Mouse (Mus musculus): ENCODE data around the gene Fgf23. TPM values are rescaled to one million over a fixed set of nuclear protein-coding genes. Genes with fewer than 3 reads are reported as not detected.

Fgf23 gene
- polyA plus RNA-seq, 2 experiments = not detected

DNA sequence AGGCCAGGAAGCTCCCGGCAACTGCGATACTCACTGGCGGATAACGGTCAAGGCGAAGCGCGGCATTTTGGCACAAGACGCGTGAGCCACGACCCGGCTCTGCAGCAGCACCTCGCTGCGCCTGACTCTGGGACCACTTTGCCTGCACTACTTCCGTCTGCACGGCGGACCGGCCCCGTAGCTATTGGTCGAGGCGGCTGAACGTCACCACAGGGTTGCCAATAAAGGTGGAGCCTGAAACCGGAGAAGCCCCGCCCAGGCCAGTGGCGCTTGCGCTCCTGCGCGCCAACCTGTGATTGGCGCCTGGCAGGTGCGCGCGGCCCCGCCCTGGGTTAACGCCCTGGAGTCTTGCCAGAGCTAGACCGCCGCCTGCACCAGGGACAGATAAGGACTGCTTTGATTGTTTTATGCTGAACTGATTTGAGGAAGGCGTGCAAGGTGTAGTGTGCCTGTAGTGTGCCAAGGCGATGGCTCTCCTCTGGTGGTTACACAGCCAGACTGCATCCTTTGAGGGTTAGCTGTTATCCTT is 36.8 kb downstream of the Fgf23 start, which contains the start of gene Tigar:
Tigar (minus strand) TSS at position 156 of the 529 bp plus-strand sequence.
- Histone ChIP-seq H3K27me3 (ENCODE audit: control insufficient read depth, insufficient read depth, low read length) (no peaks in the 10 kb centered on the region), H3K4me1 (replicated peaks; ENCODE audit: control insufficient read depth in 2 of 2, insufficient read depth in 2 of 2, low read length in 1 of 2) (peaks cover 0 to 7% of the 10 kb centered on the region in 2 experiments; a peak in 2 of 4 replicates), H3K9ac (replicated peaks) (no peak within 1 kb of the TSS), H3K27ac (no peak within 1 kb of the TSS), H3K36me3 (replicated peaks; ENCODE audit: control insufficient read depth, insufficient read depth, low read depth) (no peaks in the 10 kb centered on the region), H3K4me2 (ENCODE audit: low read depth) (peak within 1 kb of the TSS; percentile 65), H3K4me3 (ENCODE audit: insufficient read depth in 1 of 2, low read depth in 2 of 2, low read length in 2 of 2) (peak within 1 kb of the TSS; percentile 45 to 61), H3K9me3 (ENCODE audit: control insufficient read depth, low read length) (no peaks in the 10 kb centered on the region)
- under 1% methylated on average over 37 of the region's 37 CpGs for WGBS (ENCODE audit: insufficient replicate concordance)
- ATAC-seq (ENCODE audit: insufficient read depth) = peak; percentile 96
- DNase-seq (ENCODE audit: low read depth in 3 of 3, low spot score in 3 of 3) = peak; percentile 57 to 63 (median 60)
- TF ChIP-seq EP300 (IDR thresholded peaks at IDR 0.05; ENCODE audit: low read depth) (no peak), CTCF (IDR thresholded peaks at IDR 0.05; ENCODE audit: low read depth) (no peak)

DNA sequence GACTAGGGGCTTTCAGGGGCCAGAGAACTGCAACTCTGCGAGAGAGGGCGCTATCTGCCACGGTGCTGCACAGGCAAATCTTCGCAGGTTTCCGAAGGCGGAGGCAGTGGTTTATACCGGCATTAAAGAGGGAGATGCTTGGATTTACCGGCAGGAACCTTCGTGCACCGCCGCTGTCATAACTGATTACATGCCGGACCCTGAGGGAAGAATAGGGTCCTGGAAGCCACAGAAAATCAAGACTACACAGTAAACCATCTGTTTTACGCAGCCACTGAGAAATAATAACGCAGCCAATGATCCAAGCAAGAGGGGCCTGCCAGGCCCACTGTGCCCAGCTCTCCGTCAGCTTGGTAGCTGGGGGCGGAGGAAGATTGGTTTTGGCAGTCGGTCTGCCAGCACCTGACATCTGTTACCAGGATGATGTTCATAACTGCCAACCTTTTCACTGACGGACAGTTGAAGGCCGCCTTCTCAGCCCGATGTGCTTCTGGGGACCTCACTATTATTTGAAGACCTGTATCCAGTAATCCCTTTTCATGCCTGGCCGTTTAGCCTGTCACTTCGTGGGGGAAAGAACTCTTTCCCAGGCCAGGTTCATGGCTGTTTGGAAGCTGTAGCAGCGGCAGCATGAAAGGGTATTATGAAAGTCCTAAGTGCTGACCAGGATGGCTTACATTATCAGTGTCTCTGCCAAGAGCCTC is 42.2 kb downstream of the Fgf23 start:
- H3K27me3 ChIP-seq (ENCODE audit: control insufficient read depth, insufficient read depth, low read length) = no peaks in the 10 kb centered on the region
- WGBS (ENCODE audit: insufficient replicate concordance) = 59% methylated on average over 23 of the region's 23 CpGs

DNA sequence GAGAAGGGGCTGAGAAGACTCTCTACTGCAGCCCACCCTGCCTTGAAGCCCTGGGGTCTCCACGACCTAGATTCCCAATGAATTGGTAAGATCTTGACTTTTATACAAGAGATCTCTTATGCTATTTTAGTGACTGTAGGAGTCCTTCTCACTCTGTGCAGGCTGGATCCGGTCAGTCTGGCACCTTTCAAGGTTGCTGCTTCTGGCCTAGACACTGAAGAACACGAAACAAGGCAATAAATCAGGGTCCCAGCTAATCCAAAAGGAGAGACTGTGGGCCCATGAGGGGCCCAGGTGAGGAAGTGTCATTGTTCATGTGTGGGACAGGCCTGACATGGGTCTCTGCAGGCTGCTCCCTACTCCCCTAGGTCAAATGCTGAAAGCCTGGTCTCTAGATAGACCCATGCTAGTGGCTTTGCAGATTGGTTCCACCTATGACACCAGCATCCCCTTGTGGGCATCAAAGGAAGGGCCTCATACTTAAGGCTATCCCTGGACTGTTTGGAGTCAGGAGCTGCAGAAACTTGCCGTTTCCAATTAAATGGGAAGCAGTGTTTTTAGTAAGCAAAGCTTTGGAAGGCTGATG is 49.6 kb downstream of the Fgf23 start:
- Histone ChIP-seq H3K9ac (replicated peaks) (no peak overlapping the region), H3K27ac (no peak overlapping the region), H3K27me3 (ENCODE audit: control insufficient read depth, insufficient read depth, low read length) (no peaks in the 10 kb centered on the region), H3K4me2 (ENCODE audit: low read depth) (no peak overlapping the region), H3K9me3 (ENCODE audit: control insufficient read depth, low read length) (no peaks in the 10 kb centered on the region), H3K36me3 (replicated peaks; ENCODE audit: control insufficient read depth, insufficient read depth, low read depth) (no peaks in the 10 kb centered on the region), H3K4me1 (replicated peaks; ENCODE audit: control insufficient read depth in 2 of 2, insufficient read depth in 2 of 2, low read length in 1 of 2) (no peaks in the 10 kb centered on the region), H3K4me3 (ENCODE audit: insufficient read depth in 1 of 2, low read depth in 2 of 2, low read length in 2 of 2) (no peak overlapping the region)
- DNase-seq (ENCODE audit: low read depth in 3 of 3, low spot score in 3 of 3) (no peak), ATAC-seq (ENCODE audit: insufficient read depth) (no peak)
- TF ChIP-seq EP300 (IDR thresholded peaks at IDR 0.05; ENCODE audit: low read depth) (no peak), CTCF (IDR thresholded peaks at IDR 0.05; ENCODE audit: low read depth) (peak; percentile 60)
- WGBS (ENCODE audit: insufficient replicate concordance) = 55% methylated on average over 4 of the region's 4 CpGs

More for the DNA sequence above, 42.2 kb downstream of the Fgf23 start:
- TF ChIP-seq EP300 (IDR thresholded peaks at IDR 0.05; ENCODE audit: low read depth) (no peak), CTCF (IDR thresholded peaks at IDR 0.05; ENCODE audit: low read depth) (no peak)
- H3K27ac ChIP-seq = no peak overlapping the region
- no peak for ATAC-seq (ENCODE audit: insufficient read depth)
- no peak overlapping the region for H3K9ac ChIP-seq (replicated peaks)
- no peak overlapping the region for H3K4me2 ChIP-seq (ENCODE audit: low read depth)
- DNase-seq (ENCODE audit: low read depth in 3 of 3, low spot score in 3 of 3) = no peak
- no peaks in the 10 kb centered on the region for H3K4me1 ChIP-seq (replicated peaks; ENCODE audit: control insufficient read depth in 2 of 2, insufficient read depth in 2 of 2, low read length in 1 of 2)
- H3K36me3 ChIP-seq (replicated peaks; ENCODE audit: control insufficient read depth, insufficient read depth, low read depth) = no peaks in the 10 kb centered on the region
- no peaks in the 10 kb centered on the region for H3K9me3 ChIP-seq (ENCODE audit: control insufficient read depth, low read length)
- H3K4me3 ChIP-seq (ENCODE audit: insufficient read depth in 1 of 2, low read depth in 2 of 2, low read length in 2 of 2) = no peak overlapping the region

DNA sequence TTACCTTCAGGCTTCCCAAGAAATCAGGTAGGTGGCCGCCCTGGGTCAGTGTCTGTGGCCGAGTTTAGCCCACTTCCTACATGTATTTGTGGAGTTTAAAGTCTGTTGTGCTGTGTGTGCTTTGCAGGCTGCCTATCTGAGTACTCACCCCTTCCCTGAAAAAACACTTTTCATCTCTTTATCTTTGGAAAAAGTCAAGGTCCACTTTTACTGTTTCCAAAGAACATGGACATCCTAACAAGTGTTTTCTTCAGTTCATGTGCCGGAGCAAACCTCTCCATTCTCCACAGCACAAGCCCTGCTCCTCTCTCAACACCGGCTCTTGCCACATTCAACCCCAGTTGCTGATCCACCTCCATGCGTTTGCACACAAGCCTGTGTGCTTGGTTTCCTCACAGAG is 50.3 kb downstream of the Fgf23 start:
- Histone ChIP-seq H3K27ac (no peak overlapping the region), H3K4me1 (replicated peaks; ENCODE audit: control insufficient read depth in 2 of 2, insufficient read depth in 2 of 2, low read length in 1 of 2) (no peaks in the 10 kb centered on the region), H3K9ac (replicated peaks) (no peak overlapping the region), H3K4me3 (ENCODE audit: insufficient read depth in 1 of 2, low read depth in 2 of 2, low read length in 2 of 2) (no peak overlapping the region), H3K27me3 (ENCODE audit: control insufficient read depth, insufficient read depth, low read length) (no peaks in the 10 kb centered on the region), H3K9me3 (ENCODE audit: control insufficient read depth, low read length) (no peaks in the 10 kb centered on the region), H3K36me3 (replicated peaks; ENCODE audit: control insufficient read depth, insufficient read depth, low read depth) (no peaks in the 10 kb centered on the region; the same call in 1 of the 2 replicates), H3K4me2 (ENCODE audit: low read depth) (no peak overlapping the region)
- TF ChIP-seq CTCF (IDR thresholded peaks at IDR 0.05; ENCODE audit: low read depth) = no peak
- TF ChIP-seq EP300 (IDR thresholded peaks at IDR 0.05; ENCODE audit: low read depth) = no peak
- DNase-seq (ENCODE audit: low read depth in 3 of 3, low spot score in 3 of 3) (no peak), ATAC-seq (ENCODE audit: insufficient read depth) (no peak)
- 59% methylated on average over 5 of the region's 5 CpGs for WGBS (ENCODE audit: insufficient replicate concordance)

DNA sequence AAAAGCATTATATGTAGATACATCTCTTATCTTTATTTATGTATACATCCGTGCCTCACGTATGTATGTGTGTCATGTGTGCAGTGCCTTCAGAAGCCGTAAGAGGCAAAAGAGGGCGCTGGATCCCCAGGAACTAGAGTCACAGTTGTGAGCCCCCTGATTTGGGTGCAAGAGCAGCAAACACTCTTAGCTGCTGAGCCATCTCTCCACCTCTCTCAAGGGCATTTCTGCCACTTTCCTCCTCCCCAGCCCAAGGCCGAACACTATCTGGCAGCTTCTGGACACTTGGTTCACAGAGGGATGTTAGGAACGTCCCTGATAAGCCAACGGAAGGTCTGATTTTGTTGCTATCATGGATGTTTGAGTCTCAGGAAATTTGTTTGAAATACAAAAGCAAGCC is 50.8 kb downstream of the Fgf23 start:
- Histone ChIP-seq H3K9ac (replicated peaks) (no peak overlapping the region), H3K4me3 (ENCODE audit: insufficient read depth in 1 of 2, low read depth in 2 of 2, low read length in 2 of 2) (no peak overlapping the region), H3K9me3 (ENCODE audit: control insufficient read depth, low read length) (no peaks in the 10 kb centered on the region), H3K4me2 (ENCODE audit: low read depth) (no peak overlapping the region), H3K27ac (no peak overlapping the region), H3K27me3 (ENCODE audit: control insufficient read depth, insufficient read depth, low read length) (no peaks in the 10 kb centered on the region), H3K4me1 (replicated peaks; ENCODE audit: control insufficient read depth in 2 of 2, insufficient read depth in 2 of 2, low read length in 1 of 2) (no peaks in the 10 kb centered on the region), H3K36me3 (replicated peaks; ENCODE audit: control insufficient read depth, insufficient read depth, low read depth) (no peaks in the 10 kb centered on the region; the same call in 1 of the 2 replicates)
- ATAC-seq (ENCODE audit: insufficient read depth) (no peak), DNase-seq (ENCODE audit: low read depth in 3 of 3, low spot score in 3 of 3) (no peak)
- TF ChIP-seq EP300 (IDR thresholded peaks at IDR 0.05; ENCODE audit: low read depth) = no peak
- no peak for TF ChIP-seq CTCF (IDR thresholded peaks at IDR 0.05; ENCODE audit: low read depth)
- 73% methylated on average over 7 of the region's 7 CpGs for WGBS (ENCODE audit: insufficient replicate concordance)
